ENCODE assay signal across 29 mouse cellular contexts in genomic region chr15:96828681-96829080, GRCm38 (mm10).
"Had no signal": no experiment of that assay in that cellular context is flagged by ENCODE, and none has a peak within 500 bp of the region (broad histone marks: within the 10 kb centered on the region; RNA-seq: fewer than 3 reads in every experiment).

No protein-coding gene starts in this region.

- H3K4me3 ChIP-seq: embryonic facial prominence, embryonic 10.5 days; embryonic facial prominence, embryonic 12.5 days; embryonic facial prominence, embryonic 13.5 days; embryonic facial prominence, embryonic 15.5 days; erythroblast, embryonic 14.5 days; forebrain, embryonic 10.5 days; forebrain, embryonic 12.5 days; forebrain, embryonic 13.5 days; forebrain, embryonic 15.5 days; gastrocnemius, adult 2 months; heart, adult 2 months had no signal

- DNase-seq: cerebellum, adult 18-20 months; cerebellum, adult 2 months; cerebellum, adult 8-10 months; cerebellum, adult 9-10 months; cerebellum, adult 9-11 months; cerebellum, postnatal 10 days; cerebellum, postnatal 14 days; cerebellum, postnatal 25 days; cerebellum, postnatal 36 days; embryo, embryonic 11 days; forebrain, postnatal 0 days; gastrocnemius, adult 2 months; gastrocnemius, postnatal 10 days; gastrocnemius, postnatal 14 days; gastrocnemius, postnatal 25 days; gastrocnemius, postnatal 36 days; heart, adult 18-20 months; heart, adult 2 months had no signal

- H3K4me1 ChIP-seq: embryonic facial prominence, embryonic 12.5 days; forebrain, embryonic 10.5 days; forebrain, embryonic 12.5 days; forebrain, embryonic 13.5 days; forebrain, embryonic 15.5 days had no signal

- H3K9me3 ChIP-seq: embryonic facial prominence, embryonic 10.5 days; embryonic facial prominence, embryonic 12.5 days; embryonic facial prominence, embryonic 13.5 days; embryonic facial prominence, embryonic 15.5 days; forebrain, embryonic 10.5 days; forebrain, embryonic 12.5 days; forebrain, embryonic 13.5 days; forebrain, embryonic 15.5 days had no signal

- H3K27ac ChIP-seq: embryonic facial prominence, embryonic 10.5 days; embryonic facial prominence, embryonic 12.5 days; embryonic facial prominence, embryonic 13.5 days; embryonic facial prominence, embryonic 15.5 days; forebrain, embryonic 10.5 days; forebrain, embryonic 12.5 days; forebrain, embryonic 13.5 days; forebrain, embryonic 15.5 days; gastrocnemius, adult 2 months; heart, adult 2 months had no signal

- H3K36me3 ChIP-seq: embryonic facial prominence, embryonic 10.5 days; embryonic facial prominence, embryonic 12.5 days; embryonic facial prominence, embryonic 13.5 days; embryonic facial prominence, embryonic 15.5 days; forebrain, embryonic 10.5 days; forebrain, embryonic 12.5 days; forebrain, embryonic 15.5 days had no signal

- H3K9ac ChIP-seq: embryonic facial prominence, embryonic 12.5 days; embryonic facial prominence, embryonic 13.5 days; embryonic facial prominence, embryonic 15.5 days; forebrain, embryonic 12.5 days; forebrain, embryonic 13.5 days; forebrain, embryonic 15.5 days; forebrain, postnatal 0 days had no signal

- H3K4me2 ChIP-seq: embryonic facial prominence, embryonic 12.5 days; embryonic facial prominence, embryonic 13.5 days; embryonic facial prominence, embryonic 15.5 days; forebrain, embryonic 12.5 days; forebrain, embryonic 13.5 days; forebrain, embryonic 15.5 days had no signal

- H3K27me3 ChIP-seq: embryonic facial prominence, embryonic 12.5 days; embryonic facial prominence, embryonic 13.5 days; embryonic facial prominence, embryonic 15.5 days; forebrain, embryonic 12.5 days; forebrain, embryonic 13.5 days; forebrain, embryonic 15.5 days had no signal

- ATAC-seq: forebrain, embryonic 13.5 days; forebrain, embryonic 14.5 days; forebrain, embryonic 15.5 days; forebrain, embryonic 16.5 days; forebrain, postnatal 0 days had no signal
